ENCODE assay signal across 8 mouse cellular contexts in genomic region chr3:159839481-159839880, GRCm38 (mm10). TPM values are rescaled to one million over a fixed set of nuclear protein-coding genes. Genes with fewer than 3 reads are reported as not detected.
DNase-seq lines count a peak whose midpoint lies in the region; ATAC-seq lines count a peak whose summit lies in the region.

Gene Wls, plus strand, starts transcription at chr3:159839672.

- peak within 1 kb of the TSS; percentile 58 for H3K4me3 ChIP-seq in hindbrain, embryonic 14.5 days (replicated peaks; ENCODE audit: low read length)

- peak within 1 kb of the TSS; percentile 67 for H3K27ac ChIP-seq in hindbrain, embryonic 14.5 days

- no peaks in the 10 kb centered on the region for H3K9me3 ChIP-seq in hindbrain, embryonic 14.5 days (ENCODE audit: control insufficient read depth, low read length)

- ATAC-seq in hindbrain, embryonic 14.5 days (ENCODE audit: low FRiP score), result peak; percentile 92

- DNase-seq in T-cell, adult 2 months (ENCODE audit: low spot score), result peak; percentile 3
- DNase-seq in cerebellum, postnatal 4 days (ENCODE audit: low spot score in 2 of 2), result peak; percentile 23 to 45
- peak; percentile 71 for DNase-seq in gastrocnemius, adult 18-20 months (ENCODE audit: low spot score)
- peak; percentile 65 for DNase-seq in hindbrain, embryonic 14.5 days (ENCODE audit: low spot score)
- DNase-seq in layer of hippocampus, postnatal 36 days, result peak; percentile 44 to 51
- DNase-seq in lung, postnatal 25 days (ENCODE audit: low spot score), result peak; percentile 72
- peak; percentile 63 for DNase-seq in retina, embryonic 14.5 days (ENCODE audit: low spot score)
- DNase-seq in urinary bladder, adult 2 months (ENCODE audit: low spot score), result peak; percentile 72

- WGBS in hindbrain, embryonic 14.5 days, result 0% methylated on average over 21 of the region's 21 CpGs

- peaks cover 10% of the 10 kb centered on the region; the same call in 1 of the 2 replicates for H3K4me1 ChIP-seq in hindbrain, embryonic 14.5 days (replicated peaks; ENCODE audit: control insufficient read depth, insufficient read depth, low read length)

- peak within 1 kb of the TSS; percentile 87 for H3K4me2 ChIP-seq in hindbrain, embryonic 14.5 days (replicated peaks)

- H3K9ac ChIP-seq in hindbrain, embryonic 14.5 days, result peak within 1 kb of the TSS; percentile 60

- H3K27me3 ChIP-seq in hindbrain, embryonic 14.5 days (ENCODE audit: control insufficient read depth, insufficient read depth, low read length), result no peaks in the 10 kb centered on the region

- no peaks in the 10 kb centered on the region for H3K36me3 ChIP-seq in hindbrain, embryonic 14.5 days (replicated peaks; ENCODE audit: control insufficient read depth, insufficient read depth)

RNA-seq across cellular contexts. Expression of gene Wls, which starts in this region (rescaled TPM):
- 10 to 100 TPM; 21.8 to 27.0 TPM for total RNA-seq in gastrocnemius, adult 18-20 months (2021)
- 87.9 and 98.1 TPM in 2 replicates for polyA plus RNA-seq in hindbrain, embryonic 14.5 days (2014; fragmentation: Nextera tagmentation; extraction: Ambion mirVana)
- 10 to 100 TPM; 20.6 to 22.2 TPM for total RNA-seq in layer of hippocampus, postnatal 36 days (2021)
- 129 and 132 TPM in 2 replicates for polyA plus RNA-seq in urinary bladder, adult 2 months (2012; rRNA removed)

Comparison
In these comparisons a context has a peak if more than half of its experiments do, and no peak if none do; other contexts are left out.
1. Peak in every context shown above with its lines: DNase-seq, ATAC-seq, H3K4me3 ChIP-seq and H3K27ac ChIP-seq.
2. DNase-seq: peak in every context shown above with its lines; median percentile 72 in lung, postnatal 25 days; 72 in urinary bladder, adult 2 months; 71 in gastrocnemius, adult 18-20 months; 65 in hindbrain, embryonic 14.5 days; 63 in retina, embryonic 14.5 days; 48 in layer of hippocampus, postnatal 36 days; 34 in cerebellum, postnatal 4 days; 3 in T-cell, adult 2 months.